Mouse (Mus musculus) bone marrow, adult 2 months (tissue): ENCODE results near the gene Dbp. TPM values are rescaled to one million over a fixed set of nuclear protein-coding genes. Genes with fewer than 3 reads are reported as not detected.

Experiments used
- H3K27ac ChIP-seq: fragments of 200-500 bp; 2 replicates; pipeline ENCODE4 v1.5.1; 2012; ENCODE audit warnings: low read depth, mild to moderate bottlenecking, control low read depth, inconsistent platforms, low read length; ENCODE audit not compliant: control insufficient read depth, poor library complexity, insufficient read depth
- H3K4me1 ChIP-seq: fragments of 200-500 bp; 2 replicates; pipeline ENCODE4 v1.6.1; 2011; ENCODE audit warnings: low read length; ENCODE audit not compliant: control insufficient read depth, insufficient read depth
- H3K4me3 ChIP-seq: fragments of 200-500 bp; replicated peaks from 2 replicates; pipeline ENCODE3; 2011; ENCODE audit warnings: mild to moderate bottlenecking, low read depth, low read length, control low read depth; ENCODE audit not compliant: control insufficient read depth
- CTCF ChIP-seq: fragments of 200-500 bp; IDR thresholded peaks from 2 replicates; pipeline ENCODE4 v1.5.1; 2011; ENCODE audit warnings: low read length, control low read depth; ENCODE audit not compliant: control insufficient read depth, insufficient read depth
- POLR2A ChIP-seq: fragments of 200-500 bp; IDR thresholded peaks from 2 replicates; pipeline ENCODE4 v1.6.1; 2011; ENCODE audit warnings: low read depth, mild to moderate bottlenecking, control low read depth, low read length, borderline replicate concordance; ENCODE audit not compliant: control insufficient read depth
- WGBS: fragments of 180-500 bp; shearing (Covaris S2); methylation state at CpG from one replicate; pipeline ENCODE4 v1.1.7; 2018; 5-methylcytosine and 5-hydroxymethylcytosine counted together
- polyA plus RNA-seq: library from polyadenylated mRNA; stranded (reverse); fragments of >200 nt; gene quantifications from 2 replicates; pipeline ENCODE4 v1.2.4, GENCODE M21; 2011; ENCODE audit warnings: low replicate concordance; ENCODE audit not compliant: missing spikeins, insufficient read depth, insufficient read length

Dbp gene
- polyA plus RNA-seq, 1 experiment, result 19.3 TPM

DNA sequence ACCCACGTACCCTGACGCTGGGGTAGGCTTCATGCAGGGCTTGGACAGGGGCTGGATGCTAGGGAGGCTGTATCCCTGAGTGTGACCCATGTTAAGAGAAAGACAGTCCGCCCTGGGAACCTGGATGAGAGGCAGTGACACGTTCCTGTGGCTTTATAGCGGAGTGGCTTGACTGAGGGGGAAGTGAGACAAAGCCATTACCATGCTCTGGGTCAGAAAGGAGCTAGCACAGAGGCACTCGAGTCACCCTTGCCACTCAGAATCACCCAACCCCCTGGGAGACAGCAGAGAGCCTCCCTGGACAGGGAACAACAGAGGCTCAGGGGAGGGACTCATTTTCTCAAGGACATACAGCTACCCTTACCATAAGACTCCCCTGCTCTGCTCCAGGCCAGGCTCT, 15.8 kb upstream of the Dbp start:
- WGBS, result 48% methylated on average over 6 of the region's 6 CpGs
- H3K4me3 ChIP-seq, result no peak overlapping the region
- no peak overlapping the region for H3K27ac ChIP-seq
- H3K4me1 ChIP-seq, result no peaks in the 10 kb centered on the region
- TF ChIP-seq POLR2A (no peak), CTCF (no peak)

DNA sequence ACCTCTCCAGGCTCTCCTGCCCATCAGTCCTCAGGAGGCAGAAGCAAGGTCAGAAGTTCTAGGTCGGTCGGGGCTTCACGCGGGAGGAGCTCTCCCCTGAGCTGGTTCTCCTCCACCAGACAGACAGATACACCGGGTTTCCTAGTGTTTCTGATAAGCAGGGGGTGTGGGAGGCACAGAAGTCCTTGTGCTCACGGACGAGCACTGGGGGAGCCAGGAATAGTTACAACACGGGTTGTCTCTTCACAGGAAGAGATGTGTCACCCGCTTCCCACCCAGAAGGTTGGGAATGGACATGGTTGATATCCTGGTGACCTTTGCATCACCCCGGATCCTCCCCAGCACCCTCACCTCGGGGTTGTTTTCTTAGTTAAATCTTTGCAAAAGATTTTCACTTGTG, 15.1 kb upstream of the Dbp start:
- Histone ChIP-seq H3K4me1 (no peaks in the 10 kb centered on the region), H3K27ac (no peak overlapping the region), H3K4me3 (no peak overlapping the region)
- WGBS, result 73% methylated on average over 11 of the region's 11 CpGs
- TF ChIP-seq POLR2A, result no peak
- no peak for TF ChIP-seq CTCF

DNA sequence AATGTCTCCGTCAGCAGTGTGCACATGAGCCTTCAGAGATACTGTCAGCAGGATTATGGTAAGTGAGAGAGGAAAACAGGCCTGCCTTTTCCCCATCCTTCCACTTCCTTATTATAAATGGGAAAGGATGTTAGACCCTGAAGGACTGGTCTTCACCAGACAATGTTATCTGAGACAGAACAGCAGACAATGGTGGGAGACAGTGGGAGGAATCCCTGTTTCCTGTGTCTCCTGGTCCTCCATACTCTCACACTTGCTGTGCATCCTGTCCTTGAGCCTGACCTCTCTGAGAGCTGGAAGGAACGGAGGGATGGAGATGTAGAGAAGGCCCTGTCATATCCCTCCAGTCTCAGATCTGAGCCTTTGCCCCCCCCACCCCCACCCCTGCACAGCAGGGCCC, 12.5 kb upstream of the Dbp start:
- WGBS, result 81% methylated on average over 2 of the region's 2 CpGs
- no peak overlapping the region for H3K4me3 ChIP-seq
- TF ChIP-seq CTCF (no peak), POLR2A (no peak)
- H3K4me1 ChIP-seq, result no peaks in the 10 kb centered on the region
- H3K27ac ChIP-seq, result no peak overlapping the region

DNA sequence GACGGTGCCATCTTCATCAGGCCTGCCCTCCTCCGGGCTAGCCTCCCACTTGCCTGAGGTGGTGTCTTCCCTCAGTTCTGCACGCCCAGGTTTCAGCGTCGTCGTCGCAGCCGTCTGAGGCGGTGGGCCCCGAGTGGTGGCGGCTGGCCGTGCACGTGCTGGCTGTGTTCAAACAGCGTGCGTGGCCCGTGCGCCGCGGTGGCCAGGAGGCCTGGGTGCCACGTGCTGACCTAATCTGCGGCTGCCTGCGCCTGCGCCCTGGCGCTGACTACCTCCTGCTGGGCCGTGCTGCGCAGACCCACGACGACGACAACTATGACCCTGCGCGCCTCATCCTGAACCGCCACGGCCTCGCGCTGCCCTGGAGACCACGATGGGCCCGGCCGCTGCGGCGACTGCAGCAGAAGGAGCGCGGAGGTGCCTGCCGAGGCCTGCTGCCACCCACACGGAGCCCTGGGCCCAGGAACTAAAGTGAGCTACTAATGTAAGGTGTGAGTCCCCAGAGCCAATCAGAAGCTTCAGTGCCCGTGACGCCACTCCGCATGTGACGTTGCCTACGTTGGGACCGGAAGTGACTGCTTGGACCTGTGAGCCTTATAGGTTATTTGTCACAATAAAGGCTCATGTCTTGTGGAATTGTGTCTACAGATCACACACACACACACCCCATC, 10.8 kb upstream of the Dbp start, which contains the start of gene Sec1:
Gene Sec1 (minus strand): TSS at position 482 of the 671 bp plus-strand sequence.
- WGBS, result 92% methylated on average over 50 of the region's 50 CpGs
- Histone ChIP-seq H3K4me1 (no peaks in the 10 kb centered on the region), H3K27ac (no peak within 1 kb of the TSS), H3K4me3 (no peak within 1 kb of the TSS)
- TF ChIP-seq CTCF (no peak), POLR2A (no peak)

DNA sequence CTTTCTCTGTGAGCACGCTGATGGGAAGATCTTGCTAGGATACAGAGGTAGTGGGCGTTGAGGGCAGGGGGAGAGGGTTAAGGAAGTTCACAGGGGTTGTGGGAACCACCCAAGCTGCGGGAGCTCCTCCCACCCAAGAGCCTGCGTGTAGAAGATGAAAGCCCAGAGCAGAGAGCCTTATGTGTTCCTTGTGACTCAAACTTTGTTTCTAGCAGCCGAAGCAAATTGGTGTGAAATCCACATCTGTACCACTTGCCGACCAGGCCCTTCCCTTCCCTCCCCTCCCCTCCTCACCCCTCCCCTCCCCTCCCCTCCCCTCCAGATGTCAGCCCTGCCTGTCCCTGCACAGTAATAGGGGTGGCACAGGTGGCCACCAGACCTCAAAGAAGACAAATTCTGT, 9.8 kb upstream of the Dbp start:
- WGBS, result 27% methylated on average over 6 of the region's 6 CpGs
- TF ChIP-seq CTCF, result no peak
- no peak for TF ChIP-seq POLR2A
- H3K4me1 ChIP-seq, result no peaks in the 10 kb centered on the region
- H3K4me3 ChIP-seq, result no peak overlapping the region
- H3K27ac ChIP-seq, result no peak overlapping the region

DNA sequence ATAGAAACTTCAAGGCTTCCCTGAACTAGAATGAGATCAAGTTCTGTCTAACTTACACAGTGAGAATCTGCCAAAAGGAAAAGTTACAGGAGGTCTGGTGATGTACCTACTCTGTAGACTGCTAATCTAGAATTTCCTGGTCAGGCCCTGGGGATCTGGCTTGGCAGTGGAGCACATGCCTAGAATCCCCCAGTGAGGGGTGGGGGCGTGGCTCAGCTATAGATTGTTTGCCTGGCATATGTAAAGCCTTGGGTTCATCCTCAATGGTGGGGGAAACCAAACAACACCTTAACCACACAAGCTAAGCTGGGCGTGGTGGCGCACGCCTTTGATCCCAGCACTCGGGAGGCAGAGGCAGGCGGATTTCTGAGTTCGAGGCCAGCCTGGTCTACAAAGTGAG, 7.0 kb upstream of the Dbp start:
- WGBS, result 70% methylated on average over 7 of the region's 7 CpGs
- Histone ChIP-seq H3K27ac (no peak overlapping the region), H3K4me1 (no peaks in the 10 kb centered on the region), H3K4me3 (no peak overlapping the region)
- TF ChIP-seq CTCF (no peak), POLR2A (no peak)

DNA sequence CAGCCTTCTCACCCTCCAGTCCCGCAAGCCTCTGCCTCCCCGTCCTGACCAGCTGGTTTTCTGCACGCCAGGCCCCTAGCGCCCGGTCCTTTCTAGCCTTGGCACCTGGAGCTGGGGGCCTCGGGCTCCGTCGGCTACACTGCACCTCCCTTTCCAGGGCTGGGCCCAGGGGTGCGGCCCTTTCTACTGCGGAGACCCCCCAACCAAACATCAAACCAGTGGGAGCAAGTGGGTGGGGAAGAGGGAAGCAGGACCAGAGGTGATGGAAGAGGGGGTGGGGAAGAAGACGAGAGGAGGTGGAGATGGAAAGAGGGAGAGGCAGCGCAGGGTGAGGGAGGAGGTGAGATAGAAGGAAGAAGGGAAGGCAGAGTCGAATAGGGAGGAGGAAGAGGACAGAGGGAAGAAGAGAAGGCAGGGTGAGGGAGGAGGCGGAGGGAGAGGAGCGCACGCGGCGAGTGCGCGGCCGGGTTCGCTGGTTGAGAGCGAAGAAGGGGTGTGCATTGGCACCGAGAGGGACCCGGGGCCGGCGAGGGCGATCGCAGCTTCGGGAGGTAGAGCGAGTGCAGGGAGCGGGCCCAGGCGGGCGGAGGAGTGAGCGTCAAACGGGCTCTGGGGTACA, 5.3 kb upstream of the Dbp start, which contains the start of gene Car11:
Gene Car11 (plus strand): TSS at position 321 of the 619 bp plus-strand sequence.
- Histone ChIP-seq H3K27ac (no peak within 1 kb of the TSS; the same call in 1 of the 2 replicates), H3K4me1 (no peaks in the 10 kb centered on the region; the same call in 1 of the 2 replicates), H3K4me3 (no peak within 1 kb of the TSS)
- 15% methylated on average over 36 of the region's 36 CpGs for WGBS
- no peak for TF ChIP-seq POLR2A
- TF ChIP-seq CTCF, result no peak

DNA sequence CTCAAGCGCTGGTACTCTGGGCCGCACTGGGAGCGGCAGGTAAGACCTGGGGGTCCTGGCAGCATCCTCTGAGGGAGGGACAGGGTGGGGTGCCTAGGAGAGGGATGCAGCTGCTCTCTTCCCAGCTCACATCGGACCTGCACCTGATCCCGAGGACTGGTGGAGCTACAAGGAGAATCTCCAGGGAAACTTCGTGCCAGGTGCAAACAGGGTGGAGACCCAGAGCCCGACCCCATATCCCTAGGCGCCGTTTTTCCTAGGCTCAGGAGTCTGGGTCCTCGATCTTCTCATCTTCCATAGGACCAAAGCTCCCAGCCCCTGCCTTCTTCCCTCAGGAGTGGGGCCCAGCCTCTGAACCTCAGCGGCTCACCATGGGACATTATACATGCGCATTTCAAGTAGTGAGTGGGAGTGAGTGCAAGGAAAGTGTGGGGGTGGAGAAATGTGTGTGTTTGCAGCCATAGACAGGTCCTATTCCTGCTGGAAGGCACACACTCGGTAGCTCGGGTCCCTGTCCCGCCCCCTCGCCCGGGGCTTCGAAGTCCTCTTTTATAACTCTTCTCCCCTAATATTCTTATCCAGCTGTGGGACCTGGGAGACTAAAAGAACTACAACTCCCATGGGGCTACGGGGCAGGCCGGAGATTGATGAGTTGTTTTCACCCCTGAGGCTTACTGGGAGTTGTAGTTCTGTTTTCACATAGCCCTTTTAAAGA, 4.4 kb upstream of the Dbp start:
- WGBS, result 2% methylated on average over 20 of the region's 20 CpGs
- H3K4me3 ChIP-seq, result no peak overlapping the region
- no peaks in the 10 kb centered on the region; the same call in 1 of the 2 replicates for H3K4me1 ChIP-seq
- no peak overlapping the region for H3K27ac ChIP-seq
- TF ChIP-seq POLR2A (no peak), CTCF (no peak)

DNA sequence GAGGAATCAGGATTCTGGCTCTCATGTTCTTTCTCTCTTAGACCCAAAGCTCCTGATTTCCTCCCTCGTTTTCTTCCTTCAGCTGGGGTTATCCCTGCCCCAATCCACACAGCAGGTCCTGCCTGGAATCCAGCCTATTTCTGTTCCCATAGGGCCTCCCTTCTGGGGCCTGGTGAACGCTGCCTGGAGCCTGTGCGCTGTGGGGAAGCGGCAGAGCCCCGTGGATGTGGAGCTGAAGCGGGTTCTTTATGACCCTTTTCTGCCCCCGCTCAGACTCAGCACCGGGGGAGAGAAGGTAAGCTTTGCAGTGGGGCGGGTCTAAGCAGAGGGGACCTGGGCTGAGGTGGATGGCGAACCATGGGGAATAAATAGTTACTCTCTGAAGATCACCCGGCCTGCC, 3.8 kb upstream of the Dbp start:
- H3K4me1 ChIP-seq, result no peaks in the 10 kb centered on the region; the same call in 1 of the 2 replicates
- 52% methylated on average over 11 of the region's 11 CpGs for WGBS
- no peak overlapping the region for H3K4me3 ChIP-seq
- H3K27ac ChIP-seq, result no peak overlapping the region
- TF ChIP-seq CTCF, result no peak
- TF ChIP-seq POLR2A, result no peak
